Mouse (Mus musculus) C2C12 (cell line): ENCODE data around the gene Mrpl54.

Experiments used
- CEBPB ChIP-seq: IDR thresholded peaks from one replicate; pipeline ENCODE4 v1.6.1; 2011; ENCODE audit warnings: low read depth, mild to moderate bottlenecking, control low read depth, moderate library complexity
- CTCF ChIP-seq: IDR thresholded peaks from one replicate; pipeline ENCODE4 v1.5.1; 2011; ENCODE audit not compliant: control insufficient read depth, insufficient read depth, insufficient read length
- FOSL1 ChIP-seq: IDR thresholded peaks from one replicate; pipeline ENCODE4 v1.8.0; 2011; ENCODE audit warnings: mild to moderate bottlenecking, low read length; ENCODE audit not compliant: poor library complexity, insufficient read depth, severe bottlenecking
- MAX ChIP-seq: IDR thresholded peaks from one replicate; pipeline ENCODE4 v1.6.1; 2011; ENCODE audit warnings: mild to moderate bottlenecking, control low read depth
- MYOD1 ChIP-seq: IDR thresholded peaks from one replicate; pipeline ENCODE4 v1.6.1; 2011; ENCODE audit warnings: low read depth; ENCODE audit not compliant: control insufficient read depth, insufficient read length
- USF1 ChIP-seq: IDR thresholded peaks from one replicate; pipeline ENCODE4 v1.6.1; 2011; ENCODE audit warnings: low read depth, mild to moderate bottlenecking, control low read depth, moderate library complexity

DNA sequence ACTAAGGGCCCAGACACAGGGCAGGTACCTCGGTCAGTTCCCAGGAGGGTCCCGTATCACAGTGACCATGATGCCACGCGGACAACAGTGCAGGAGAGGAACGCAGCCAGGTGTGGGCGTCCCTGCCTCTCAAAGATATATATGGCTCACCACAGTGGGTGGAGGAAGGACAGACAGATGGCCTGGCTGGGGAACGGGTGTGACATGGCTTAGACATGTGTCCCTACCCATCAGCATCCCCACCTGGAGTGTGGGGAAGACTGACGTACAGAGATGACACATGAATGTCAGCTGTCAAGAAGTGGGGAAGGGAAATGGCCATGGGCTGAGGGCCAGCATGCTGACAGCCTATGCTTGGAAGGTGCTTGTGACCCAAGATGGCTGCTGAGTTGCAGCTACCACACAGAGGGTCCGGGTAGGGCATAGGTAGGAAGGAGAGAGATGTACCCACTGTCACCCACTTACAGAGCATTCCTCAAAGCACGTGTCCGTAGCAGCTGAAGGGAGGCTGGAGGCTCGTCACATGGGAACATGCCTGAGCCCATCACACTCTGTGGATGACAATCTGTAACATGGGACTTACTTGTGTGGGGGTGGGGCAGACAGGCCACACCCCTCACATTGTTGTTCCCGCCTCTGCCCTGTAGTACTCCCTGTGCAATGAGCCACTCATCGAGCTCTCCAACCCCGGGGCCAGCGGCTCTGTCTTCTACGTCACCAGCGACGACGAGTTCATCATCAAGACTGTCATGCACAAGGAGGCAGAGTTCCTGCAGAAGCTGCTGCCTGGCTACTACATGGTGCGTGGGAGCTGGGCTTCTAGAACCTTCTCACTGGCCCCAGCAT is 40.3 kb upstream of the Mrpl54 start:
- TF ChIP-seq CTCF (no peak), MAX (no peak), CEBPB (no peak), FOSL1 (no peak), USF1 (no peak), MYOD1 (no peak)
